Mouse (Mus musculus) left cerebral cortex, postnatal 36 days (tissue): ENCODE measurements around the gene D630045J12Rik. TPM values are rescaled to one million over a fixed set of nuclear protein-coding genes. Genes with fewer than 3 reads are reported as not detected.

ENCODE experiments used
- total RNA-seq, 2 experiments: library from RNA; stranded (reverse); gene quantifications; 2 replicates each; pipeline ENCODE4 v1.2.3; 2021

D630045J12Rik gene
- total RNA-seq, 2 experiments from 2014 or later: 34.7 to 48.6 TPM

Other genes with a start within 250 kb of the D630045J12Rik start
- not detected for gene Svopl, start 207.0 kb downstream of the D630045J12Rik start, total RNA-seq
- not detected for gene Tmem213, start 144.8 kb downstream of the D630045J12Rik start, total RNA-seq
- 1 to 10 TPM in 1 of 2 experiments, under 1 TPM in 1; 0.84 to 2.1 TPM for gene Atp6v0a4, start 129.4 kb downstream of the D630045J12Rik start, total RNA-seq
- 1 to 10 TPM; 3.2 to 3.9 TPM for gene Zc3hav1l, start 45.2 kb upstream of the D630045J12Rik start, total RNA-seq
- gene Zc3hav1, start 100.6 kb upstream of the D630045J12Rik start, total RNA-seq: 1 to 10 TPM; 2.1 to 3.3 TPM
- gene Ttc26, start 127.5 kb upstream of the D630045J12Rik start, total RNA-seq: 10 to 100 TPM in 1 of 2 experiments, 1 to 10 TPM in 1; 6.8 to 12.1 TPM
- gene Ubn2, start 179.9 kb upstream of the D630045J12Rik start, total RNA-seq: 10 to 100 TPM; 44.3 to 62.6 TPM